Mouse (Mus musculus) layer of hippocampus, adult 8-10 months (tissue): ENCODE data around the gene Rps25. TPM values are rescaled to one million over a fixed set of nuclear protein-coding genes. Genes with fewer than 3 reads are reported as not detected.
"Not testable (repeated sequence)": the region's sequence is repeated elsewhere in the genome, so short reads cannot be mapped to it uniquely, and the experiment has no call there.

Experiments
- DNase-seq, 2 experiments: peaks; one replicate each; pipeline ENCODE4 v3.0.0; 2022; ENCODE audit warnings: low spot score in 2 of 2
- total RNA-seq, 4 experiments: library from RNA; stranded (reverse); gene quantifications; 2 replicates each; pipeline ENCODE4 v1.2.4; 2022

The Rps25 gene
- 100 to 1,000 TPM; 739 to 859 (median 825) TPM for total RNA-seq

- DNase-seq, result peak; percentile 90 to 92
These were observed at the start of gene Rps25, which contains the start of gene Trappc4 for GRCm38 (mm10) chr9:44406906-44407751. Gene Rps25, plus strand, starts transcription at chr9:44407139. Gene Trappc4, minus strand, starts transcription at chr9:44407600.

- DNase-seq, result no peak
These were observed 49.7 kb upstream of the Rps25 start for GRCm38 (mm10) chr9:44357207-44357606.

- peak; percentile 90 to 95 for DNase-seq
These were observed 45.6 kb upstream of the Rps25 start, which contains the start of gene Vps11 for GRCm38 (mm10) chr9:44361190-44361917. Gene Vps11, minus strand, starts transcription at chr9:44361670.

- DNase-seq, result not testable (repeated sequence)
These were observed 45.0 kb upstream of the Rps25 start for GRCm38 (mm10) chr9:44361931-44362330.

- DNase-seq, result no peak
These were observed 42.5 kb upstream of the Rps25 start for GRCm38 (mm10) chr9:44364480-44364879.

- no peak for DNase-seq
These were observed 33.6 kb upstream of the Rps25 start for GRCm38 (mm10) chr9:44373386-44373785.

GRCm38 (mm10) chr9:44376141-44376540 is 30.8 kb upstream of the Rps25 start:
- DNase-seq, result no peak

- DNase-seq, result not testable (repeated sequence)
These were observed 29.6 kb upstream of the Rps25 start for GRCm38 (mm10) chr9:44377335-44377734.

- no peak for DNase-seq
These were observed 28.7 kb upstream of the Rps25 start for GRCm38 (mm10) chr9:44378153-44378730.

GRCm38 (mm10) chr9:44379054-44379834 is 27.7 kb upstream of the Rps25 start, which contains the start of gene Hyou1:
Gene Hyou1, plus strand, starts transcription at chr9:44379490.
- peak; percentile 98 to 99 for DNase-seq

- peak in 1 of 2 experiments; percentile 40 for DNase-seq
These were observed 27.1 kb upstream of the Rps25 start for GRCm38 (mm10) chr9:44379862-44380261.

- no peak for DNase-seq
These were observed 22.3 kb upstream of the Rps25 start for GRCm38 (mm10) chr9:44384596-44384995.

GRCm38 (mm10) chr9:44387221-44387620 is 19.7 kb upstream of the Rps25 start:
- no peak for DNase-seq

- DNase-seq, result no peak
These were observed 17.7 kb upstream of the Rps25 start for GRCm38 (mm10) chr9:44389273-44389672.

GRCm38 (mm10) chr9:44391466-44391865 is 15.5 kb upstream of the Rps25 start:
- DNase-seq, result peak in 1 of 2 experiments; percentile 59

GRCm38 (mm10) chr9:44396684-44397411 is 10.1 kb upstream of the Rps25 start, which contains the start of gene Slc37a4:
Gene Slc37a4, plus strand, starts transcription at chr9:44396852.
- DNase-seq, result peak; percentile 91 to 96

- DNase-seq, result no peak
These were observed 8.9 kb upstream of the Rps25 start for GRCm38 (mm10) chr9:44398087-44398486.

- no peak for DNase-seq
These were observed 8.4 kb upstream of the Rps25 start for GRCm38 (mm10) chr9:44398551-44398950.

- DNase-seq, result no peak
These were observed 7.7 kb upstream of the Rps25 start for GRCm38 (mm10) chr9:44399114-44399794.

- DNase-seq, result no peak
These were observed 7.2 kb upstream of the Rps25 start for GRCm38 (mm10) chr9:44399795-44400114.
